Mouse (Mus musculus) adrenal gland, adult (tissue): ENCODE measurements around the gene Apba3.
A peak's percentile ranks its signal among the peaks of the same experiment; 100 is the strongest.

Experiments used
- DNase-seq, 2 experiments: peaks; one replicate each; pipeline ENCODE4 v3.0.0; 2022 to 2023; ENCODE audit warnings: low spot score in 1 of 2; ENCODE audit not compliant: inconsistent age in 2 of 2

Apba3 gene

DNA sequence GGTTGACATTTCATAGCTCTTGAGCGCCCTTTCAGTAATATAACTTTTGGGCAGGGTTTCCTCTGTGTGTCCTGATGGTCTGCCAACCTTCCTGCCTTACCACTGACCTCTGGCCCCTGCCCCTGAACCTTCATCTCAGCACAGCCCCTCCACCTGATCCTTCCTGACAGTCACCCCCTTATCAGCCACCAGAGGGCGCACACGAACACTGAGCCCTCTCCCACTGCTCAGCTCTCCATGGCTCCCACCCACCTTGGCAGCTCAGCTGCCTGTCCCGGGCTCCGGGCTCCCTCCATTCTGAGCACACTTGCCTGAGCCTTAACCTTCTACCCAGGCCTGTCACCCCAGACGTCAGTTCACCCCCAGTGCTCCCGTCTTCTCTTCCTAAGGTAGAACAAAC, 22.5 kb downstream of the Apba3 start:
- DNase-seq, result peak; percentile 66 to 81

DNA sequence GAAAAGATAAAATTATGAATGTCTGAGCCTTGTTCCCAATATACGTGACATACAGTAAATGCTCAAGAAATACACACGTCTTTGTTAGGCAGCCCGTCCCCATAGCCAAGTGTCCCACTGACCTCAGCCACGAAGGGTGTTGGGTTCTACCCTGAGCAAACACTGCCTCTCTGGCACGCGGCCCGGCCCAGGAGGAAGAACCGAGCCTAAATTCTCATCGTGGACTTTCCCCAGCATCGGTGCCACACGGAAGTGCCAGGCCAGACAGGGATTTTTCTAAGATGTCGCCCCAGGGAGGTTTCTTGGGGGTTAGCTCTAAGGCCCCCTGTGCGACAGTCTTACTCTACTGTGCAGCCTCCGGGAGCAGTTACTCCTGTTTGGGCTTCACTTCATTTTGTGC, 23.1 kb downstream of the Apba3 start:
- DNase-seq, result peak in 1 of 2 experiments; percentile 50

GRCm38 (mm10) chr10:81290698-81291460, 24.1 kb downstream of the Apba3 start:
- DNase-seq, result peak in 1 of 2 experiments; percentile 56

DNA sequence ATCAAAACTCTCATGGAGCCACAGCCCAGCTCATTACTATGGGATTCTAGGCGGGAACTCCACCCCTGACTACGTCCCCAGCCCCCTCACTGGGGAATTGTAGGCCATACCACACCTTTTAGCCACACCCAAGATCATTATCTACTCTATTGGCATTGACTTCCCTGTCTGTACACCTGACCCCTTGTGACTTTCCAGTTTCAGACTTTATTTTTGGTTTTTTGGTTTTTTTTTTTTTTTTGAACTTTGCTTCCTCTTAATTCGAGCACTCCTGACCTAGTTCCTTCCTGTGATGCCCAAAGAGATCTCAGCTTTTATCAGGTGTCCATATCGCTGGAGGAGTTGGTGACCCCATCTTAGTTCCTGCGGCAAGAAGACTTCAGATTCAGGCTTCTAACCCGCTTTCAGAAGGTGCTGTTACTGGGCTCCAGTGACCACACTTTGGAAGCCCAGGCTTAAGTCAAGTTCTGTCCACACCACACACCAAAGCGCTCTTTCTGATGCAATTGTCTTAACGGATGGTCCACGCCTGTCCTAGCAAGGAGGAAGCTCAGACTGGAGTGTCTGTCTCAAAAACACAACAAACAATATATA, 24.8 kb downstream of the Apba3 start, which contains the start of gene Tjp3:
TSS of gene Tjp3 (minus strand) at position 71 of the 594 bp plus-strand sequence.
- no peak for DNase-seq

DNA sequence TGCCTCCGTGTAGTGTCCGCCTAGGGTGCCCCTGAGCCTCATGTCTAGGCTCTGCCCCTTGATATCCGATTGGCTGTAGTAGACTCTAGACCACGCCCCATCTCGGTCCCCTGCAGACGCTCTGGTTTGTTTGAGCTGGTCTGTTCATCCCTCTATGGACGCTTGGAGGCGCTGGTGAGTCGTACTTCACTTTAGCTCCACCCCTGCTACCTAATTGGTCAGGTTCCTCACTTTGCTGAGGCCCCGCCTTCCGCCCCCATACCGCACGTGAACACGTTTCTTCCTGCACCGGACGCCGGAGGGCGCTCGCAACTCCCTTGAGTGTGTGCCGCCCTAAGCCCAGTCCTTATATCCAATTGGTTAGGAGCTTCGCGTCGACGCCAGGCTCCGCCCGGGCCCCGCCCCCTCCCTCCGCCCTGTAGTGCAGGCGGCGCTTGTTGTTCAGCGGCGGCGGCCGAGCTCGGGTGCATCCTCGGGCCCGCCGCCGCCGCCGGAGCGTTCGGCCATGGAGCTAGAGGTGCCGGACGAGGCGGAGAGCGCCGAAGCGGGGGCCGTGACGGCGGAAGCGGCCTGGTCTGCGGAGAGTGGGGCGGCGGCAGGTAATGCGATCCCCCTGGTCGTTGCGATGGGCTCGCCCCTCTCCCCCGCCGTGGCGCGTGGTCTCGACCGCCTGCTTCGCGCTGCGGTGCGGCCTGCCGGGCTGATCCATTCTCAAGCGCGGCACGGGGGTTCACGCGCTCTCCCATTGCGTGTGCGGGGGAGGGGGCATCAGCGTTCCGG, 26.0 kb downstream of the Apba3 start, which contains the start of gene Pip5k1c:
TSS of gene Pip5k1c (plus strand) at position 410 of the 780 bp plus-strand sequence.
- peak; percentile 100 for DNase-seq

DNA sequence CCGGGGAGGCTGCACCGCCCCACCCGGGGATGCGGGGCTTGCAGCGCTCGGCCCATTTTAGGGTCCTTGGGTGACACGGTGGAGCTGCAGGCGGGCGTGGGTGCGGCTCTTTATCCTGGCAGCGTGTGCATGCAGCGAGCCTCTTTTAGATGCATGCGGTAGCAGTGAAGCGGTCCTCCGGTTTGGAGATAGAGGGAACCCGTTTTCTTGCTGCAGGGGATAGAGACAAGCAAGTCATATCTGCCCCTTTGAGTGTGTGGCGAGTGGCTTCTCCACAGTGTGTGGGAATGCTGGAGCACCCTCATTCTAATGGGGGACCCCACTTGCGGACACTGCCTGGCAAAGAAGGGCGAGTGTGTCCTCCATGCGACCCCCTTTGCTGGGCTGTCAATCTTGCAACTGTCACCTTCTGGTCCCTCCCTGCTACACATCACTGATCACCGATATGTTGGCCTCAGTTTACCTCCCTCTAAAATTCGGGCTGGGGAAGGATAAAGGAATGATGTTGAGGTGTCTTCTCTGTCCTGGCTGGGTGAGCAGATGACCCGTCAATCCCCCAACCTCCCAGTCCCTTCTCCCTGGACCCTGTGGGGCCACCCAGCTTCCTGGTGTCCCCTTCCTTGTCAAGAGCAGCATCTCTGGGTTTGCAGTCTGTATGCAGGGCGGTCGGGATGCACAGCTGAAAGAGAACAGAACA, 26.7 kb downstream of the Apba3 start:
- no peak for DNase-seq

- DNase-seq, result no peak
Measured at GRCm38 (mm10) chr10:81294442-81294841, 27.7 kb downstream of the Apba3 start.

GRCm38 (mm10) chr10:81295185-81295584, 28.4 kb downstream of the Apba3 start:
- no peak for DNase-seq

DNA sequence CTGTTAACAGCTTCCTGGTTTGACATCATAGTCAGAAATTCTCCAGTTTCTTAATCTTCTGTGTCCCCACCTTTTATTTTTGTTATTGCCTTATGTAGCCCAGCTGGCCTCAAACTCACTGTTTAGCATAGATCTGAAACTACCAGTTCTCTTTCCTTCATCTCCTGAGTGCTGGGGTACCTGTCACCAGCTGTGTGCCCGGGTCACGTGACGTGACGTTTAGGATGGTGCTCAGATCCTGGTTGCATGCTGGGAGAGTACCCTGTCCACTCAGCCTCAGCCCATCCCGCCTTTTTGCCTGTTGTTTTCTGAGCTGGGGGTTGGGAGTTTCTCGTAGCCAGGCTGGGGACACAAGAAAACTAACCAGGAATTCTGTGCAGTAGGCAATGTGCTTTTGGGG, 30.5 kb downstream of the Apba3 start:
- DNase-seq, result no peak

DNA sequence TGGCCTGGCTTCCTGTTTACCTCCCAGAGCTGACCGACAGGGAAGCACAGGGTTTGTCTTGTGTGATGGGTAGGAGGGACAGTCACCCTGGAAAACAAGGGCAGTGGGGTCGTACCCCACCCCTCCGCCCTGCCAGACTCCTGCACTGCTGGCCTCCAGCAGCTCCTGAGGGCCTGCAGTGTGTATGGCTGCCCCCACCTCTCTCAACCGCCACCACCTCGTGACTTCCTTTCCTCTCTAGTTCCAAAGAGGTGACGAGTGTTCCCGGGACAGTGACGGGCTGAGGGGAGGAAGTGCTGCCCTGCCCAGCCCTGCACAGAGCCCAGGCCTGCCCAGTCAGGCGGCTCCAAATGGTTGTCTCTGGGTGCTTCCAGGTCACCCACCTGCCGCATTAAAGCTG, 31.1 kb downstream of the Apba3 start:
- DNase-seq, result peak; percentile 67 to 81

GRCm38 (mm10) chr10:81298369-81299100, 31.8 kb downstream of the Apba3 start:
- DNase-seq, result peak in 1 of 2 experiments; percentile 47

DNA sequence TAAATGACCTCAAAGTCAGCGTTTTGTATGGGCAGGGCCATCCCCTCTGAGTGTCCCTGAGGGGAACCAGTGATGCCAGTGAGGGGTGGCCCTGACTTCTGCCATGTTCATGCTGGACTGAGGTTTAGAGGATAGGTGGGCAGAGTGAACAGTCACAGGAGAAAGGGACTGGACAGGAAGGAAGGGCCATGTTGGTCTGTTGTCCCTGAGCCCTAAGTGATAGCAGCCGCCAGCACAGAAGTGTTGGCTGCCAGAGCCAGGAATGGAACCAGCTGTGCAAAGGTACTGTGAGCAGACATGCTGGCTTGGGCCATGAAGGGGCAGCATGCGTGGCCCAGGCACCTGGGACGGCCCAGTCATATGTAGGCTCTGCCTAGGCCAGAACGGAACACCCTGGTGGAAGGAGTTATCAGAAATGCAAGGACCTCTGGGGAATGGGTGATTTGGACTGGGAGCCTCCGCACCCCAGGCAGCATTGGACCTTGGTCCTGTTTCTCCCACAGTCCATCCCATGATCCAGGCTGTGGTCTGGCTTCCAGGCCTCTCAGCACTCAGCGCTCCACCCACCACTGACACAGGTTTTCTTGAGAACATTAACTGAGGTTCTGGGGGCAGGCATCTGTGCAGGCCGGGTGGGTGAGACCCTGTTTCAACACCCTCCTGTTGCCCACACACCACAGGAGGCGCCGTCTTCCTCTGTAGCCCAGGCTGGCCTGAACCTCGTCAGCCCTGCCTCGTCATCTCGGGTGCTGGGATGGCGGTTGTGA, 33.0 kb downstream of the Apba3 start:
- no peak for DNase-seq

DNA sequence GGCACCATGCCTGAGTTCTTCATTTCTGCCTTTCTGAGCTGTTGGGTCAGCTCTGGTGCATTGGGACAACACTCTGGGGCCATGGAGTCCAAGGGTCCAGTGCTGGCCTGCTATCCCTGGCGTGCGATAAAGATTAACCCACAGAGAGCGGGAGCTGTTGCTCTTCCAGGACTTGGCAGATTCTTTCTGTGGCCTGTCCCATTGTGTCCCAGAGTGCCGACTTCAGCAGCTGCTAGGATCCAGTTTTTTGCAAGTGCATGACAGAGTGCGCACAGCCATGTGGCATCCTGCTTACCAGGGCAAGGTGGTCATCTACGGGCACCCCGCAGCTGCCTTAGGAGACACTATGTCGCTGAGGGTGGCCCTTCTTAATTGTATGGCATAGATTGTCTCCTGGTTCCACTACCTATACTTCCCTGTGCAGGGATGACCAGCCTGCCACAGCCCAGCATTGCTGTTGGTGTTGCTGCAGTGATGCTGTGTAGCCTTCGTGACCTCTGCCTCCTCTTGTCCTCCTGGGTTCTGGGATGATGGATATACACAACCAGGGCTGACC, 33.7 kb downstream of the Apba3 start:
- DNase-seq, result no peak

DNA sequence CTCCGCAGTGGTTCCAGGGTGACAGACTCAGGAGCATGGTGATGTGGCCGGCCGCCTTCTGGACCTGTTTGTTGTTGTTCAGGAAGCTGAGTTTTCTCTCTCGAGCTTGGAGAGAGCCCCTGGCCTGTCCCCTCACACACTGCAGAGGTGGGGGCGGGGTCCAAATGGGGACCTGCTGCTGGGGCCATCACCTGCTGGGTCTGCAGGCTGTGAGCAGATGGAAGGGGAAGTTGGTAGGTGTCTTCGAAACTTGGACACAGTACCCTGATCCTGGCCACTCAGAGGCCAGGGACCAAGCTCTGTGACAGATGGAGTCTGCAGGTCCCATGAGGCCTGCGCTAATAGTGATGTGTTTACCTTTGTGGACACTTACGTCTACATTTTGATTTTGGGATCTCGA, 34.6 kb downstream of the Apba3 start:
- DNase-seq, result no peak

- no peak for DNase-seq
Measured at GRCm38 (mm10) chr10:81302288-81302687, 35.5 kb downstream of the Apba3 start.

GRCm38 (mm10) chr10:81302781-81303218, 36.0 kb downstream of the Apba3 start:
- DNase-seq, result no peak

- DNase-seq, result peak in 1 of 2 experiments; percentile 63
Measured at GRCm38 (mm10) chr10:81303258-81303657, 36.5 kb downstream of the Apba3 start.

GRCm38 (mm10) chr10:81303761-81304160, 37.0 kb downstream of the Apba3 start:
- no peak for DNase-seq

DNA sequence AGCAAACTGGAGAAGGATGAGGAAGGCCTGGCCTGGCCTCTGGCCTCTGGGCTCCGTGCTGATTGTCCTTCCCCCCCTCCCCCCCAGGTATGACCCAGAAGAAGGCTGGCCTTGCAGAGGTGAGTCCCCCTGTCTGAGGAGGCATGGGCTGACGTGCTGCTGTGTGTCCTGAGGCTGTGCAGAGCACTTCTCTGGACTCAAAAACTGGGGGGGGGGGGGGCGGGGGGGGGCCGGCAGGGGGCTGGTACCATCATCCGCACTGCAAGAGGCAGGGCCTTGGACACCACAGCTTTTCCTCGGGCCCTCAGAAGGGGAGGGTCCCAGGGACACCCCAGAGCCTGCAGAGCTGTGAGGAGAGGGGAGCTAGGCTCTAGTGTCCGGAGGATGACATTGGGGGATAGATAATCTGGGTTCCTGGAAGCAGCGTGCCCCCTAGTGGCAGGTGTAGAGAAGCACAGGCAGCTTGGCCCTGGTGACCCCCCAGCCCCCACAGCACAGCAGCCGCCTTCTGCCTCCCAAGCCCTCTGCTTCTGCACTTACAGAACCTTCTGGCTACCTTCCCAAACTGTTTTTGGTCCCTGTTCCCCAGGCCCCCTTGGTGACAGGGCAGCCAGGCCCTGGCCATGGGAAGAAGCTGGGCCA, 38.0 kb downstream of the Apba3 start:
- DNase-seq, result peak; percentile 59 to 81
